Mouse (Mus musculus): ENCODE data around the gene Tjp3. TPM values are rescaled to one million over a fixed set of nuclear protein-coding genes. Genes with fewer than 3 reads are reported as not detected.

The Tjp3 gene
- polyA plus RNA-seq, 1 experiment = 239 TPM

GRCm38 (mm10) chr10:81302781-81303218, 11.4 kb upstream of the Tjp3 start:
- Histone ChIP-seq H3K27ac (ENCODE audit: insufficient read depth, low read depth, low read length) (peak overlapping the region; percentile 32; the same call in 1 of the 2 replicates), H3K4me3 (ENCODE audit: low read depth, low read length) (no peak overlapping the region), H3K36me3 (ENCODE audit: control insufficient read depth, insufficient read depth, low read length) (peaks cover 16% of the 10 kb centered on the region), H3K4me1 (ENCODE audit: control insufficient read depth, insufficient read depth, insufficient read length, low read length) (peaks cover 36% of the 10 kb centered on the region), H3K27me3 (ENCODE audit: control insufficient read depth, insufficient read depth, low read length) (no peaks in the 10 kb centered on the region)
- TF ChIP-seq CTCF (IDR thresholded peaks at IDR 0.05; ENCODE audit: extremely low read depth, insufficient read length, insufficient replicate concordance, low read depth, low read length) (no peak), POLR2A (IDR thresholded peaks at IDR 0.05; ENCODE audit: low read depth, low read length) (no peak)
- 43% methylated on average over 14 of the region's 14 CpGs for WGBS

DNA sequence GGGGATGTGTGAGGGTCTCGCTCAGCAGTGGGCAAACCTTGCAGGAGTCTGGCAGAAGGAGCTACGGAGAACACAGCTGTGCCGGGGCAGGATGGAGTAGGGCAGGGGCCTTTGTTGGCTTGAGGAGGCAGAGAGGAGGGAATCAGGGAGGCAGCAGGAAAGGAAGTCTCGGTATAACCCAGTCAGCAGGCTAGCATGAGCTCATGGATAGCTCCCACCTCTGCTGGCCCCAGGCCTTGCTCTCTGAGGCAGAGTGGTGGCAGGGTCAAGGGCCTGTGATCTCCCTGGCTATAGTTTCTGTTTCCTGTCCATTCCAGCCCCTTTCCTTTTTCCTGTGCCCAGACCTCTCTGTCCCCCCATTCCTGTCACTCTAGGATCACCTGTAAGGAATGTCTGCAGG, 10.9 kb upstream of the Tjp3 start:
- no peak overlapping the region for H3K27ac ChIP-seq (ENCODE audit: insufficient read depth, low read depth, low read length)
- no peak overlapping the region for H3K4me3 ChIP-seq (ENCODE audit: low read depth, low read length)
- peaks cover 41% of the 10 kb centered on the region for H3K4me1 ChIP-seq (ENCODE audit: control insufficient read depth, insufficient read depth, insufficient read length, low read length)
- WGBS = 83% methylated on average over 4 of the region's 4 CpGs
- H3K27me3 ChIP-seq (ENCODE audit: control insufficient read depth, insufficient read depth, low read length) = no peaks in the 10 kb centered on the region
- peaks cover 11% of the 10 kb centered on the region for H3K36me3 ChIP-seq (ENCODE audit: control insufficient read depth, insufficient read depth, low read length)
- TF ChIP-seq POLR2A (IDR thresholded peaks at IDR 0.05; ENCODE audit: low read depth, low read length) (no peak), CTCF (IDR thresholded peaks at IDR 0.05; ENCODE audit: extremely low read depth, insufficient read length, insufficient replicate concordance, low read depth, low read length) (no peak)

GRCm38 (mm10) chr10:81301321-81301720, 9.9 kb upstream of the Tjp3 start:
- Histone ChIP-seq H3K27me3 (ENCODE audit: control insufficient read depth, insufficient read depth, low read length) (no peaks in the 10 kb centered on the region), H3K4me3 (ENCODE audit: low read depth, low read length) (no peak overlapping the region), H3K36me3 (ENCODE audit: control insufficient read depth, insufficient read depth, low read length) (peaks cover 4% of the 10 kb centered on the region), H3K27ac (ENCODE audit: insufficient read depth, low read depth, low read length) (no peak overlapping the region), H3K4me1 (ENCODE audit: control insufficient read depth, insufficient read depth, insufficient read length, low read length) (peaks cover 46% of the 10 kb centered on the region)
- TF ChIP-seq CTCF (IDR thresholded peaks at IDR 0.05; ENCODE audit: extremely low read depth, insufficient read length, insufficient replicate concordance, low read depth, low read length) (no peak), POLR2A (IDR thresholded peaks at IDR 0.05; ENCODE audit: low read depth, low read length) (no peak)
- WGBS = 79% methylated on average over 9 of the region's 9 CpGs

DNA sequence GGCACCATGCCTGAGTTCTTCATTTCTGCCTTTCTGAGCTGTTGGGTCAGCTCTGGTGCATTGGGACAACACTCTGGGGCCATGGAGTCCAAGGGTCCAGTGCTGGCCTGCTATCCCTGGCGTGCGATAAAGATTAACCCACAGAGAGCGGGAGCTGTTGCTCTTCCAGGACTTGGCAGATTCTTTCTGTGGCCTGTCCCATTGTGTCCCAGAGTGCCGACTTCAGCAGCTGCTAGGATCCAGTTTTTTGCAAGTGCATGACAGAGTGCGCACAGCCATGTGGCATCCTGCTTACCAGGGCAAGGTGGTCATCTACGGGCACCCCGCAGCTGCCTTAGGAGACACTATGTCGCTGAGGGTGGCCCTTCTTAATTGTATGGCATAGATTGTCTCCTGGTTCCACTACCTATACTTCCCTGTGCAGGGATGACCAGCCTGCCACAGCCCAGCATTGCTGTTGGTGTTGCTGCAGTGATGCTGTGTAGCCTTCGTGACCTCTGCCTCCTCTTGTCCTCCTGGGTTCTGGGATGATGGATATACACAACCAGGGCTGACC, 9.0 kb upstream of the Tjp3 start:
- WGBS = 74% methylated on average over 9 of the region's 9 CpGs
- TF ChIP-seq POLR2A (IDR thresholded peaks at IDR 0.05; ENCODE audit: low read depth, low read length) = no peak
- no peak for TF ChIP-seq CTCF (IDR thresholded peaks at IDR 0.05; ENCODE audit: extremely low read depth, insufficient read length, insufficient replicate concordance, low read depth, low read length)
- no peak overlapping the region for H3K4me3 ChIP-seq (ENCODE audit: low read depth, low read length)
- peaks cover 47% of the 10 kb centered on the region for H3K4me1 ChIP-seq (ENCODE audit: control insufficient read depth, insufficient read depth, insufficient read length, low read length)
- H3K36me3 ChIP-seq (ENCODE audit: control insufficient read depth, insufficient read depth, low read length) = no peaks in the 10 kb centered on the region
- no peak overlapping the region for H3K27ac ChIP-seq (ENCODE audit: insufficient read depth, low read depth, low read length)
- H3K27me3 ChIP-seq (ENCODE audit: control insufficient read depth, insufficient read depth, low read length) = no peaks in the 10 kb centered on the region

DNA sequence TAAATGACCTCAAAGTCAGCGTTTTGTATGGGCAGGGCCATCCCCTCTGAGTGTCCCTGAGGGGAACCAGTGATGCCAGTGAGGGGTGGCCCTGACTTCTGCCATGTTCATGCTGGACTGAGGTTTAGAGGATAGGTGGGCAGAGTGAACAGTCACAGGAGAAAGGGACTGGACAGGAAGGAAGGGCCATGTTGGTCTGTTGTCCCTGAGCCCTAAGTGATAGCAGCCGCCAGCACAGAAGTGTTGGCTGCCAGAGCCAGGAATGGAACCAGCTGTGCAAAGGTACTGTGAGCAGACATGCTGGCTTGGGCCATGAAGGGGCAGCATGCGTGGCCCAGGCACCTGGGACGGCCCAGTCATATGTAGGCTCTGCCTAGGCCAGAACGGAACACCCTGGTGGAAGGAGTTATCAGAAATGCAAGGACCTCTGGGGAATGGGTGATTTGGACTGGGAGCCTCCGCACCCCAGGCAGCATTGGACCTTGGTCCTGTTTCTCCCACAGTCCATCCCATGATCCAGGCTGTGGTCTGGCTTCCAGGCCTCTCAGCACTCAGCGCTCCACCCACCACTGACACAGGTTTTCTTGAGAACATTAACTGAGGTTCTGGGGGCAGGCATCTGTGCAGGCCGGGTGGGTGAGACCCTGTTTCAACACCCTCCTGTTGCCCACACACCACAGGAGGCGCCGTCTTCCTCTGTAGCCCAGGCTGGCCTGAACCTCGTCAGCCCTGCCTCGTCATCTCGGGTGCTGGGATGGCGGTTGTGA, 8.4 kb upstream of the Tjp3 start:
- TF ChIP-seq POLR2A (IDR thresholded peaks at IDR 0.05; ENCODE audit: low read depth, low read length) (no peak), CTCF (IDR thresholded peaks at IDR 0.05; ENCODE audit: extremely low read depth, insufficient read length, insufficient replicate concordance, low read depth, low read length) (no peak)
- peaks cover 48% of the 10 kb centered on the region for H3K4me1 ChIP-seq (ENCODE audit: control insufficient read depth, insufficient read depth, insufficient read length, low read length)
- peak overlapping the region; percentile 64 for H3K27ac ChIP-seq (ENCODE audit: insufficient read depth, low read depth, low read length)
- H3K4me3 ChIP-seq (ENCODE audit: low read depth, low read length) = no peak overlapping the region
- H3K36me3 ChIP-seq (ENCODE audit: control insufficient read depth, insufficient read depth, low read length) = no peaks in the 10 kb centered on the region
- H3K27me3 ChIP-seq (ENCODE audit: control insufficient read depth, insufficient read depth, low read length) = no peaks in the 10 kb centered on the region
- 82% methylated on average over 14 of the region's 14 CpGs for WGBS

- H3K27ac ChIP-seq (ENCODE audit: insufficient read depth, low read depth, low read length) = peak overlapping the region; percentile 91
- peak overlapping the region; percentile 10 for H3K4me3 ChIP-seq (ENCODE audit: low read depth, low read length)
- H3K27me3 ChIP-seq (ENCODE audit: control insufficient read depth, insufficient read depth, low read length) = no peaks in the 10 kb centered on the region
- H3K4me1 ChIP-seq (ENCODE audit: control insufficient read depth, insufficient read depth, insufficient read length, low read length) = peaks cover 56% of the 10 kb centered on the region
- no peaks in the 10 kb centered on the region for H3K36me3 ChIP-seq (ENCODE audit: control insufficient read depth, insufficient read depth, low read length)
- TF ChIP-seq CTCF (IDR thresholded peaks at IDR 0.05; ENCODE audit: extremely low read depth, insufficient read length, insufficient replicate concordance, low read depth, low read length) (no peak), POLR2A (IDR thresholded peaks at IDR 0.05; ENCODE audit: low read depth, low read length) (no peak)
- 81% methylated on average over 17 of the region's 17 CpGs for WGBS
Observed at GRCm38 (mm10) chr10:81298369-81299100, 7.2 kb upstream of the Tjp3 start.

DNA sequence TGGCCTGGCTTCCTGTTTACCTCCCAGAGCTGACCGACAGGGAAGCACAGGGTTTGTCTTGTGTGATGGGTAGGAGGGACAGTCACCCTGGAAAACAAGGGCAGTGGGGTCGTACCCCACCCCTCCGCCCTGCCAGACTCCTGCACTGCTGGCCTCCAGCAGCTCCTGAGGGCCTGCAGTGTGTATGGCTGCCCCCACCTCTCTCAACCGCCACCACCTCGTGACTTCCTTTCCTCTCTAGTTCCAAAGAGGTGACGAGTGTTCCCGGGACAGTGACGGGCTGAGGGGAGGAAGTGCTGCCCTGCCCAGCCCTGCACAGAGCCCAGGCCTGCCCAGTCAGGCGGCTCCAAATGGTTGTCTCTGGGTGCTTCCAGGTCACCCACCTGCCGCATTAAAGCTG, 6.5 kb upstream of the Tjp3 start:
- TF ChIP-seq CTCF (IDR thresholded peaks at IDR 0.05; ENCODE audit: extremely low read depth, insufficient read length, insufficient replicate concordance, low read depth, low read length) = no peak
- no peak for TF ChIP-seq POLR2A (IDR thresholded peaks at IDR 0.05; ENCODE audit: low read depth, low read length)
- H3K36me3 ChIP-seq (ENCODE audit: control insufficient read depth, insufficient read depth, low read length) = no peaks in the 10 kb centered on the region
- peak overlapping the region; percentile 91 for H3K27ac ChIP-seq (ENCODE audit: insufficient read depth, low read depth, low read length)
- H3K4me1 ChIP-seq (ENCODE audit: control insufficient read depth, insufficient read depth, insufficient read length, low read length) = peaks cover 52% of the 10 kb centered on the region
- peak overlapping the region; percentile 25 for H3K4me3 ChIP-seq (ENCODE audit: low read depth, low read length)
- H3K27me3 ChIP-seq (ENCODE audit: control insufficient read depth, insufficient read depth, low read length) = no peaks in the 10 kb centered on the region
- WGBS = 58% methylated on average over 10 of the region's 10 CpGs

All from small intestine, adult 2 months (tissue).